Mouse (Mus musculus): ENCODE measurements around the gene Nucb1.

GRCm38 (mm10) chr7:45507583-45507982 is 2.6 kb downstream of the Nucb1 start:
- no peak for TF ChIP-seq GATA1 (IDR thresholded peaks at IDR 0.05; ENCODE audit: low read length)
- TF ChIP-seq TAL1 (IDR thresholded peaks at IDR 0.05; ENCODE audit: low read length), result no peak

All from erythroblast, embryonic 14.5 days (primary cell).